Mouse (Mus musculus) brain, embryonic 14.5 days (tissue): ENCODE results near the gene Hacl1. TPM values are rescaled to one million over a fixed set of nuclear protein-coding genes. Genes with fewer than 3 reads are reported as not detected.

ENCODE experiments used
- DNase-seq: peaks from one replicate; pipeline ENCODE4 v3.0.0-alpha.2; 2011; ENCODE audit warnings: low read depth
- CTCF ChIP-seq: fragments of 200-500 bp; IDR thresholded peaks from 2 replicates; pipeline ENCODE4 v1.5.1; 2012; ENCODE audit warnings: inconsistent platforms, mild to moderate bottlenecking, moderate library complexity, borderline replicate concordance; ENCODE audit not compliant: insufficient read depth, insufficient read length; ENCODE audit errors: extremely low read depth
- POLR2A ChIP-seq: fragments of 200-500 bp; IDR thresholded peaks from 2 replicates; pipeline ENCODE4 v1.6.1; 2012; ENCODE audit warnings: mild to moderate bottlenecking, inconsistent platforms, borderline replicate concordance; ENCODE audit not compliant: poor library complexity, insufficient read depth, insufficient read length, severe bottlenecking; ENCODE audit errors: extremely low read depth
- polyA plus RNA-seq: library from polyadenylated mRNA; depleted of rRNA; stranded (reverse); fragments of >200 nt; gene quantifications from 2 replicates; pipeline ENCODE4 v1.2.3, GENCODE M21; 2012; rRNA removed

Hacl1 gene
- polyA plus RNA-seq, 1 experiment = 8.7 TPM

DNA sequence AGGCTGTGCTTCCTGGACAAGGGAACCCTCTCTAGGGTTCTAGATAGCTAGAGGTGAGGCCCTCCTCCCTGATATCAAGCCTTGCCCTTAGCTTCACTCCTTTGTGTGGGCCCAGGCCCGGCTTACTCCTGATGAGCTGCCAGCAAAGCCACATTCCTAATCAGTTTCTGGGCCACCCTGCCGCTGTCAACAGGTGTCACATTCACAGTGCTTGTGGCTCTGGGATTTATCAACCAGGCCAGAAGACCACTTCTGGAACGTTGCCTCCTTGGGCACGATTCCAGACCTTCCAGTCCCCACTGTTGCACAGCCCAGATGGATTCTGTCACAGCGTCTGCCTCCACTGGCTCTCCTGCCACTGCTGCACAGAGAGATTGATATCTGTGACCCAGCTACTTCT lies 80.2 kb downstream of the Hacl1 start:
- TF ChIP-seq CTCF (no peak), POLR2A (no peak)
- peak; percentile 8 for DNase-seq

DNA sequence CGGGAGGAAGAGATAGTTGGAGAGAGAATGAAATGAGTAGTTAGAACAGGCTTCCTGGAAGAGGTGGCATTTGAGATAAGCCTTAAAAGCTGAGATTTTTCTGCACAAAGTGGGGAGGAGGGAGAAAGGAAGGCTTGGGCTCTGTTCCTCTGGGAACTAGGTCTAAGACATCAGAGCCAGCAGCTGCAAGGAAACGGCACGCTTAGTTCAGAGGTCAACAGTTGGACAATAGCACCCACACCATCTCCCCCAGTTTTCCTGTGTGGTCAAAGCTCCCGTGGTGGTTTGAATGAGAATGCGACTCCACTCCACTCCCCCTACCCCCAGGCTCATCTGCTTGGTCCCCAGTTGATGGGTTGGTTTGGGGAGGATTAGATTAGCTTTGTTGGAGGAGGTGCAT lies 81.9 kb downstream of the Hacl1 start:
- DNase-seq = no peak
- TF ChIP-seq CTCF (no peak), POLR2A (no peak)

DNA sequence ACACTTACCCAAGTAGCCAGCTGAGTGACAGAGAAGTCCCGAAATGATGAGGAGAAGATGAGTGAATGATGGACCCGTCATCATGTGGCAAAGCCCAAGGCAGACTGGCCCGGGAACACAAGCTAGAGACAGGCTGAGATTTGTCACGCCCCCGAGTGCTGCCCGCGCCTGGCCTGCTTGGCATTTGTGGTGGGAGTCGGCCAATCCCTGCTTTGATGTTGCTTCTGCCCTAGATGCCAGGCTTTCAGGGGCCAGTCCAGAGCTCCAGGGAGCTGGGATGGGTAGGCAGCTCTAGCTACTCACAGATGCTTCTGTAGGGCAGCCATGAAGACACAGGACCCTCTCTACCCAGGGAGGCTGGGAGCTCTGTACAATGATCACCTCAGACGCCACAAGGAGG lies 83.3 kb downstream of the Hacl1 start:
- TF ChIP-seq CTCF (no peak), POLR2A (no peak)
- DNase-seq = no peak

DNA sequence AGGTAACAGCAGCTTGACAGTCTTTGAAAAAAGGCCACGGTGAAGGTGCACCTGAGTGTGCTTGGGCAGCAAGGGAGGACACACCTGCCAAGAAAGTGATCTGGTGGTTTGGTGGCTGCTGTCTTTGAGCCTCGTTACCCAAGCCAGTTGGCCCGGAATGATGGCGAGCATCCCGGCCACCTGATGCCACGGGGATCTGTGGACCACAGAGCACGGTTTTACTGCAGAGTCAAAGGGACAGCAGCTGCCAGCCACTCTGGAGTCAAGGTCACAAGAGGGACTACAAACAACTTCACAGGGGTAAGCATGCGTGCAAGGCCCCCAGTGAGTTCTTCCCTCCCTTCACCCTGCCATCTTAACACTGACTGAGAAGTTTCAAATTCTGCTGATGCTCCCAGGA lies 83.8 kb downstream of the Hacl1 start:
- TF ChIP-seq CTCF (no peak), POLR2A (no peak)
- DNase-seq = no peak

DNA sequence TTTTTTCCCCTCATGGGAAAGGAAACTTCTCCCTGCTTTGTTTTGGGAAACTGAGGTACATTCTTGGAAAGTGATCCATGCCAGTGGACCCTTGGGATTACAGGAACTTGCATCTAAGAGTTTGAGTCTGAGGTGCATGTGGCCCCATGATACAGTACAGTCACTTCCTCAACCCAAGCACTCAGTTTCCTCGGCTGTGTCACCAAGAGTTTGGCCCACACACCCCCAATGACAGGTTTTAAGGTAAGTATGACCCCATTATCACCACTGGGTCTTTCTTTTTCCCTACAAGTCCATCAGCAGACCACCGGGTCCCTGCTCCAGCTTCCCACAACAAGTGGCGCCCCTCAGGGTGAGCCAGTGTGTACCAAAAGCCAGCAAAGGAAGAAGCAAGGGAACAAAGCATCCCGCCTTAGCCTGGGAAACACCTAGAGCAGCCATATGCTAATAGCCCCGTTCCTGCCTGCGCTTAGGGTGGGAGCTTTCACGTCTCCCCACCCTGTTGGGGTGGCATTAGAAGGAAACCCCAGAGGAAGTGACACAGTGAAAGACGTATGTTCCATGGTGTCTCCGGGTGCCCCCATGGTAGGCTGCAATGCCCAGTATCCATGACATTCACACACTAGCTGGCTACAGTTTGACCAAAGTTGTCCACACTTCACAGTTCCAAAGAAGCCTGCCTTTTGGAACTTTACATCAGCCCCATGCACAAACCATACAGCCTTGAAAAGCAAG lies 84.4 kb downstream of the Hacl1 start:
- no peak for TF ChIP-seq CTCF
- no peak for TF ChIP-seq POLR2A
- no peak for DNase-seq

DNA sequence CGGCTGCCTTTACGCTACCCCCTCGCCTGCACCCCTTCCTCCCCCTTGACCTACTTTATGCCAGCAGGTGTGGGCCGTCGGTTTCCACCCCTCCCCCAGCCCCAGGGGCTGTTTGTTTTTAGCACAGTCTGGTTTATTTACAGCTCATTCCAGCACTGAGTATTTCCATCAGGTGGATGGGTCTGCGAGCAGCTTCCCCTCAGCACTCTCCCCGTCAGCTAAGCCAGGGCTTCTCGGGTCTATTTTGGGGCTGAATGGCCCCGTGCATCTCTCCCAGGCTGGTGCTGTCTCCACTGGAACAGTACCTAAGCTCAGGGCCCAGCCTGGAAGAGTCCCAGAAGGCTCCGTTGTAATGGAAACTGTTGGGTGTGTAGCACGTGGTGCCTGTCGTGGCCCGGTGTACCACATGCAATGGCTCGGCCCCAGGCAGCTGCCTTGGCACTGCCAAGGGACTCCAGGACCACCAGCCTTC lies 85.1 kb downstream of the Hacl1 start:
- DNase-seq = no peak
- TF ChIP-seq POLR2A (no peak), CTCF (no peak)

DNA sequence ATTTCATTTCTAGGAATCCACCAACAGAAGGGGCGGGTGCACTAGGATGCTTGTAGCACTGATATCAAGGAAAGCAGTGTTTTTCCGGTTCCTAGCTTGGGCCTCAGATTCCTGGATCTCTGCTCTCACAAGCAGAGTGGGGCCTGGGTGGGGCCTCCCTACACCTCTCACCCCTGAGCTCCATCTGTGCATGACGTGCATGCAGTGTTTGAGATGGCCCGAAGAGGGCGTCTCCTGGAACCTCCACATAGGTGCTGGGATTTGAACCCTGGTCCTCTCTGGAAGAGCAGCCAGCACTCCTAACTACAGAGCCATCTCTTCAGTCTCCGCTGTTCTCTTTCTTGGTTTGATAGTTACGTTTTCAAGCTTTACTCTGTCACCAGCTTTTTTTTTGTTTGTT lies 86.1 kb downstream of the Hacl1 start:
- TF ChIP-seq POLR2A (no peak), CTCF (no peak)
- no peak for DNase-seq

Other genes starting within 250 kb of the Hacl1 start
- gene Sh3bp5, start 205.2 kb downstream of the Hacl1 start, polyA plus RNA-seq = 110 and 167 TPM in 2 replicates
- 19.1 and 19.5 TPM in 2 replicates for gene Eaf1, start 146.9 kb downstream of the Hacl1 start, polyA plus RNA-seq
- gene Mettl6, start 146.2 kb downstream of the Hacl1 start, polyA plus RNA-seq = 21.3 and 24.5 TPM in 2 replicates
- 0.16 TPM in 2 replicates for gene Colq, start 49.9 kb downstream of the Hacl1 start, polyA plus RNA-seq
- not detected in 2 replicates for gene Gm49387, start 408 bp downstream of the Hacl1 start, polyA plus RNA-seq
- 22.0 and 25.2 TPM in 2 replicates for gene Btd, start 258 bp downstream of the Hacl1 start, polyA plus RNA-seq
- gene Ankrd28, start 189.4 kb upstream of the Hacl1 start, polyA plus RNA-seq = 18.4 and 23.9 TPM in 2 replicates